Mouse (Mus musculus): ENCODE measurements around the gene Adamts14. TPM values are rescaled to one million over a fixed set of nuclear protein-coding genes. Genes with fewer than 3 reads are reported as not detected.

Adamts14 gene
- total and polyA plus RNA-seq, 2 experiments from 2014 or later = 1.2 to 4.3 TPM

DNA sequence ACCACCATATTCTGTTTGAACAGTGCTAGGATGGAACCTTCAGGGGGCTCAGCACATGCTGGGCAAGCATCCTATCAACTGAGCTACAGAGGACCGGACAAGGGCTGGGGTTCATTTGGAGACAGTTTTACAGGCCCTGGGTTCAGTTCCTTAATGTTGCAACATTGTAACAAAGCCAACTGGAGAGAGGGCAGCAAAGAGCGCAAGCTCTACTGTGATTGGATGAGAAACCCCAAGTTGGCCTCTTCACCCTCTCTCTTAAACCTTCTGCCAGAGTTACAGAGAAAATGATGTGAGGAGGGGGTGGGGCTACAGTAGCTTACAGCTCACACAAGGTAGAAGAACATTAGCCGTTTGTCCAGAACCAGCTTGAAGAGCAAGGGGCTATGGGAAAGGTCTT lies 86.2 kb downstream of the Adamts14 start:
- WGBS = 76% methylated on average over 3 of the region's 3 CpGs
- H3K4me3 ChIP-seq (ENCODE audit: low read depth, low read length) = no peak overlapping the region
- no peak for ATAC-seq (ENCODE audit: insufficient read depth, low read depth)
- TF ChIP-seq CTCF (IDR thresholded peaks at IDR 0.05; ENCODE audit: low read depth) (no peak), EP300 (IDR thresholded peaks at IDR 0.05; ENCODE audit: low read depth) (no peak)
- H3K9me3 ChIP-seq (replicated peaks; ENCODE audit: control insufficient read depth, low read length) = no peaks in the 10 kb centered on the region
- H3K4me2 ChIP-seq (ENCODE audit: low read depth, low read length) = no peak overlapping the region
- H3K4me1 ChIP-seq (ENCODE audit: control insufficient read depth, insufficient read depth) = no peaks in the 10 kb centered on the region
- H3K9ac ChIP-seq (replicated peaks; ENCODE audit: low read depth, low read length) = no peak overlapping the region
- no peak for DNase-seq (ENCODE audit: low spot score)
- H3K27me3 ChIP-seq (ENCODE audit: control insufficient read depth, insufficient read depth, low read length) = no peaks in the 10 kb centered on the region
- no peak overlapping the region for H3K27ac ChIP-seq (ENCODE audit: low read depth)
- no peaks in the 10 kb centered on the region for H3K36me3 ChIP-seq (replicated peaks; ENCODE audit: control insufficient read depth, insufficient read depth, low read length)

DNA sequence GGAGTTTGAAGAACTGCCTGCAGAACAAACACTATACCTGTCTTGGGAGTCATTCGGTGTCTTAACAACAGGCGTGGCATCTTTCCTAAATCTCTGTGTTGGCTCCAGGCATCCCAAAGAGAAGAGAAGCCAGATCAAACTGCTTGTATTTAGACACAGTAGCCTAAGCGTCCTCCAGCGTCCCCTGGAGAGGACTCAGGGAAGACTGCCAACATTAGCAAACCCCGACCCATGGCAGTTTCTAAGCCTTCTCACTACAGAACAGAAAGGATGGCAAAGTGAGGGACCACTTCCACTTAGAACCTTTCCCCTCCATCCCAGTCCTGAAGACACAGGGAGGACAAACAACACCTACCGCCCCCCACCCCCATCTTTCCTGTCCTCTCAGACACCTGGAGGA lies 93.3 kb downstream of the Adamts14 start:
- H3K4me3 ChIP-seq (ENCODE audit: low read depth, low read length) = no peak overlapping the region
- no peaks in the 10 kb centered on the region for H3K9me3 ChIP-seq (replicated peaks; ENCODE audit: control insufficient read depth, low read length)
- DNase-seq (ENCODE audit: low spot score) (no peak), ATAC-seq (ENCODE audit: insufficient read depth, low read depth) (no peak)
- peaks cover 18% of the 10 kb centered on the region for H3K27me3 ChIP-seq (ENCODE audit: control insufficient read depth, insufficient read depth, low read length)
- 56% methylated on average over 6 of the region's 6 CpGs for WGBS
- no peaks in the 10 kb centered on the region for H3K36me3 ChIP-seq (replicated peaks; ENCODE audit: control insufficient read depth, insufficient read depth, low read length)
- H3K9ac ChIP-seq (replicated peaks; ENCODE audit: low read depth, low read length) = no peak overlapping the region
- H3K4me2 ChIP-seq (ENCODE audit: low read depth, low read length) = no peak overlapping the region
- 0 out of 2 replicates have a peak, but pooled peaks cover 5% of the 10 kb centered on the region for H3K4me1 ChIP-seq (ENCODE audit: control insufficient read depth, insufficient read depth)
- no peak overlapping the region for H3K27ac ChIP-seq (ENCODE audit: low read depth)
- TF ChIP-seq EP300 (IDR thresholded peaks at IDR 0.05; ENCODE audit: low read depth) = no peak
- no peak for TF ChIP-seq CTCF (IDR thresholded peaks at IDR 0.05; ENCODE audit: low read depth)

DNA sequence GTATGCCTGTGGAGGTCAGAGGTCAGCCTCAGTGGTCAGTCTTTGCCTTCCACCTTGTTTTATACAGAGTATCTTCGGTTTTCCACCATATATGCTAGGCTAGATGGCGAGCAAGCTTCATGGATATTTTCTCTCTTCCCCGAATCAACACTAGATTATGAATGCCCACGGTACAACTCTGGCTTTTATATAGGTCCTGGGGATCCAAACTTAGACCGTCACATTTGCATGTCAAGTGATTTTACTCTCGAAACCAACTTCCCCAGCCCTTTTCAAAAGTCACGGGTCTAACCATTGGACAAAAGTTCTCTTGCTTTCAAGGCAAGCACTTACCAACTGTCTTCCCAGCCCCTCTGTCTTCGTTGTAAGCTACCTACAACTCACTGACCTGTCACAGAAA lies 94.6 kb downstream of the Adamts14 start:
- 78% methylated on average over 8 of the region's 8 CpGs for WGBS

DNA sequence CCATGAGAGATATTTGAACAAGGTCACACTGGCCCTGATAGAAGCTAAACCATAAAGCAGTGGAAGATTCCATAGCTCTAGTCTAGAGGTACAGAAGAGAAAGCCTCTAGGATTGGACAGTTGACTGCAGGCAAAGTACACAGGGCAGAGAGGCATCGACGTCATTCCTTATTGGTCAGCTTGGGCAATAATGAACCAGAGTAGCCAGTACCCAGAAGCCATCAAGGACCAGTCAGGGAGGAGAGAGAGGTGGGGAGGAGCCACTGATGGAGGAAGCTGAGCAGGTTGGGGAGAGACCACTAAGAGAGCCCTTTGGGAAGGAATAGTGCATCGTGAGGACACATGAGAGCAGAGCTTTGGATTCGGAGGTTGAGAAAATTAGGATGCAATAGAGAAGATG lies 95.5 kb downstream of the Adamts14 start:
- no peak for TF ChIP-seq EP300 (IDR thresholded peaks at IDR 0.05; ENCODE audit: low read depth)
- TF ChIP-seq CTCF (IDR thresholded peaks at IDR 0.05; ENCODE audit: low read depth) = no peak
- Histone ChIP-seq H3K27me3 (ENCODE audit: control insufficient read depth, insufficient read depth, low read length) (peaks cover 28% of the 10 kb centered on the region), H3K4me3 (ENCODE audit: low read depth, low read length) (no peak overlapping the region), H3K9ac (replicated peaks; ENCODE audit: low read depth, low read length) (no peak overlapping the region), H3K9me3 (replicated peaks; ENCODE audit: control insufficient read depth, low read length) (no peaks in the 10 kb centered on the region), H3K4me2 (ENCODE audit: low read depth, low read length) (no peak overlapping the region), H3K36me3 (replicated peaks; ENCODE audit: control insufficient read depth, insufficient read depth, low read length) (no peaks in the 10 kb centered on the region), H3K4me1 (ENCODE audit: control insufficient read depth, insufficient read depth) (0 out of 2 replicates have a peak, but pooled peaks cover 5% of the 10 kb centered on the region), H3K27ac (ENCODE audit: low read depth) (no peak overlapping the region)
- DNase-seq (ENCODE audit: low spot score) = no peak
- WGBS = 84% methylated on average over 4 of the region's 4 CpGs
- ATAC-seq (ENCODE audit: insufficient read depth, low read depth) = no peak

More for the DNA sequence above, 94.6 kb downstream of the Adamts14 start:
- H3K4me3 ChIP-seq (ENCODE audit: low read depth, low read length) = no peak overlapping the region
- TF ChIP-seq EP300 (IDR thresholded peaks at IDR 0.05; ENCODE audit: low read depth) (no peak), CTCF (IDR thresholded peaks at IDR 0.05; ENCODE audit: low read depth) (no peak)
- no peak for DNase-seq (ENCODE audit: low spot score)
- no peak overlapping the region for H3K4me2 ChIP-seq (ENCODE audit: low read depth, low read length)
- H3K9ac ChIP-seq (replicated peaks; ENCODE audit: low read depth, low read length) = no peak overlapping the region
- no peaks in the 10 kb centered on the region for H3K36me3 ChIP-seq (replicated peaks; ENCODE audit: control insufficient read depth, insufficient read depth, low read length)
- H3K27ac ChIP-seq (ENCODE audit: low read depth) = no peak overlapping the region
- no peak for ATAC-seq (ENCODE audit: insufficient read depth, low read depth)
- H3K27me3 ChIP-seq (ENCODE audit: control insufficient read depth, insufficient read depth, low read length) = peaks cover 28% of the 10 kb centered on the region
- no peaks in the 10 kb centered on the region for H3K9me3 ChIP-seq (replicated peaks; ENCODE audit: control insufficient read depth, low read length)
- H3K4me1 ChIP-seq (ENCODE audit: control insufficient read depth, insufficient read depth) = 0 out of 2 replicates have a peak, but pooled peaks cover 5% of the 10 kb centered on the region

DNA sequence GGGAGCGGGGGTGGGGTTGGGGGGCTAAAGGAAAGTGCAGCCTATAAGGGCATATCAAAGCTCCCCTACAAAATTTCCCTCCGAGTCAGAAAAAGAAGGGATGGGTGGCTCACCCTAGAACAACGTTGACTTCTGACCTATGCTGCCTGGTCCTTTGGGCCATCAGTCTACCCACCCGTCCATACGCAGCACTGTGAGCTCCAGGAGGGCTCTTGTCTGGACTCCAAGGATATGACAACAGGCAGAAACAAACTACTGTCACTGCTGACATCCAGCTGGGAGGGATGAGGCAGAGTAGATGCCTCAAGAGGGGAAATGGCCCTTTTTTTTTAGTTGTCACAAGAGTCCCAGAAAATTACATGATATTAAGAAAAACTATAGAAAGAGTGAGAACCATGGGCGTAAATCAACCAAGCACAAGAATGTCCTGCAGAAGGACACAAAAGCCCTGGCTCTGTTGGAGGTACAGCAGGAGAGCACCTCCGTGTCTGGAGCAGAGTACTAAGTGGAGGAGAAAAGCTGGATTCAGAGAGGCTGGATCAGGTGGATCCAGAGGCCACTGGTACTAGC lies 96.9 kb downstream of the Adamts14 start:
- Histone ChIP-seq H3K9ac (replicated peaks; ENCODE audit: low read depth, low read length) (no peak overlapping the region), H3K4me1 (ENCODE audit: control insufficient read depth, insufficient read depth) (0 out of 2 replicates have a peak, but pooled peaks cover 5% of the 10 kb centered on the region), H3K36me3 (replicated peaks; ENCODE audit: control insufficient read depth, insufficient read depth, low read length) (no peaks in the 10 kb centered on the region), H3K9me3 (replicated peaks; ENCODE audit: control insufficient read depth, low read length) (no peaks in the 10 kb centered on the region), H3K27me3 (ENCODE audit: control insufficient read depth, insufficient read depth, low read length) (peaks cover 34% of the 10 kb centered on the region), H3K27ac (ENCODE audit: low read depth) (no peak overlapping the region), H3K4me2 (ENCODE audit: low read depth, low read length) (peak overlapping the region; percentile 9; the same call in 1 of the 2 replicates), H3K4me3 (ENCODE audit: low read depth, low read length) (no peak overlapping the region)
- no peak for TF ChIP-seq CTCF (IDR thresholded peaks at IDR 0.05; ENCODE audit: low read depth)
- no peak for TF ChIP-seq EP300 (IDR thresholded peaks at IDR 0.05; ENCODE audit: low read depth)
- 48% methylated on average over 7 of the region's 7 CpGs for WGBS
- ATAC-seq (ENCODE audit: insufficient read depth, low read depth) (no peak), DNase-seq (ENCODE audit: low spot score) (no peak)

Measured in heart, postnatal 0 days (tissue).